Mouse (Mus musculus) forebrain, embryonic 15.5 days (tissue): Measurements from ENCODE around the gene Ccdc121. TPM values are rescaled to one million over a fixed set of nuclear protein-coding genes. Genes with fewer than 3 reads are reported as not detected.

Source experiments
- ATAC-seq: fragments of 200-750 bp; cut with Nextera tagmentation; replicated peaks from 2 replicates; pipeline ENCODE4 v1.8.0; 2017; ENCODE audit warnings: mild to moderate bottlenecking, moderate TSS enrichment, moderate library complexity
- H3K27ac ChIP-seq: fragments of 300-500 bp; sonication (generic); replicated peaks from 2 replicates; pipeline ENCODE4 v1.5.1; 2015; ENCODE audit warnings: mild to moderate bottlenecking, inconsistent platforms
- H3K27me3 ChIP-seq: fragments of 300-500 bp; sonication (generic); 2 replicates; pipeline ENCODE4 v1.6.1; 2015; ENCODE audit warnings: inconsistent platforms
- H3K36me3 ChIP-seq: fragments of 300-500 bp; sonication (generic); 2 replicates; pipeline ENCODE4 v1.6.1; 2015; ENCODE audit warnings: mild to moderate bottlenecking, inconsistent platforms
- H3K4me1 ChIP-seq: fragments of 300-500 bp; sonication (generic); 2 replicates; pipeline ENCODE4 v1.6.1; 2015; ENCODE audit warnings: inconsistent platforms
- H3K4me2 ChIP-seq: fragments of 300-500 bp; sonication (generic); replicated peaks from 2 replicates; pipeline ENCODE4 v1.6.1; 2015; ENCODE audit warnings: mild to moderate bottlenecking, inconsistent platforms
- H3K4me3 ChIP-seq: fragments of 300-500 bp; sonication (generic); 2 replicates; pipeline ENCODE4 v1.5.1; 2015; ENCODE audit warnings: mild to moderate bottlenecking, inconsistent platforms
- H3K9ac ChIP-seq: fragments of 300-500 bp; sonication (generic); replicated peaks from 2 replicates; pipeline ENCODE4 v1.6.1; 2015; ENCODE audit warnings: mild to moderate bottlenecking, inconsistent platforms
- H3K9me3 ChIP-seq: fragments of 300-500 bp; sonication (generic); 2 replicates; pipeline ENCODE4 v1.6.1; 2016; ENCODE audit warnings: inconsistent platforms
- WGBS: fragments of 180-500 bp; shearing (Covaris S2); methylation state at CpG from one replicate; pipeline ENCODE4 v1.1.7; 2015; ENCODE audit warnings: mixed read lengths; 5-methylcytosine and 5-hydroxymethylcytosine counted together
- polyA plus RNA-seq: library from polyadenylated mRNA; unstranded; fragments of >200 nt; fragmentation: Nextera tagmentation; extraction: Ambion mirVana; gene quantifications from 2 replicates; pipeline ENCODE4 v1.2.1, GENCODE M21; 2015

Ccdc121 gene
- polyA plus RNA-seq, 1 experiment from 2014 or later = 0.11 TPM

DNA sequence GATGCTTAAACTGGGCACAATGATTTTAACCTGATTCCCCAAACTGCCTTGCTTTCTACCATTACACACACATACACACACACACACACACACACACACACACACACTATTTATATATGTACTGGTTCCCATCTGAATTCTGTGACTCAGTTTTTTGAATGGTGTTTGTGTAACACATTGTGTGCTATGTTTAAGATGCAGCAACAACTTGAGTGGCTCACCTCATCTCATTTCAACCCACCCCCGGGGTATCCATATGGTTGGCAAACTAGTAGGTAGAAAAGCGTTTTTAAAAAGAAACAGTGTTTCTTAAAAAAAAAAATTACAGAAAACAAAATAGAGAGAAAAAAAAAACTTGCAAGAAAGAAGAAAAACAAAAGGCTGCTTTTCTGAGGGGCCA, 51.0 kb downstream of the Ccdc121 start:
- Histone ChIP-seq H3K9me3 (no peaks in the 10 kb centered on the region), H3K4me3 (no peak overlapping the region), H3K4me1 (peaks cover 13% of the 10 kb centered on the region), H3K36me3 (no peaks in the 10 kb centered on the region), H3K27ac (no peak overlapping the region), H3K9ac (no peak overlapping the region), H3K4me2 (no peak overlapping the region), H3K27me3 (no peaks in the 10 kb centered on the region)
- ATAC-seq = no peak
- WGBS = 54% methylated on average over 2 of the region's 2 CpGs

Other genes with a start within 250 kb of the Ccdc121 start
- 39.4 and 42.7 TPM in 2 replicates for gene Cnih3, start 158.8 kb downstream of the Ccdc121 start, polyA plus RNA-seq
- 0.71 and 1.0 TPM in 2 replicates for gene Dnah14, start 65.1 kb upstream of the Ccdc121 start, polyA plus RNA-seq